Mouse (Mus musculus) urinary bladder, adult 2 months (tissue): ENCODE results near the gene Dnah17. TPM values are rescaled to one million over a fixed set of nuclear protein-coding genes. Genes with fewer than 3 reads are reported as not detected.

Source experiments
- DNase-seq: peaks from one replicate; pipeline ENCODE4 v3.0.0; 2022; ENCODE audit warnings: low spot score
- polyA plus RNA-seq: library from polyadenylated mRNA; depleted of rRNA; stranded (reverse); fragments of >200 nt; gene quantifications from 2 replicates; pipeline ENCODE4 v1.2.3, GENCODE M21; 2012; rRNA removed

The Dnah17 gene
- polyA plus RNA-seq, 1 experiment: 0.01 TPM

DNA sequence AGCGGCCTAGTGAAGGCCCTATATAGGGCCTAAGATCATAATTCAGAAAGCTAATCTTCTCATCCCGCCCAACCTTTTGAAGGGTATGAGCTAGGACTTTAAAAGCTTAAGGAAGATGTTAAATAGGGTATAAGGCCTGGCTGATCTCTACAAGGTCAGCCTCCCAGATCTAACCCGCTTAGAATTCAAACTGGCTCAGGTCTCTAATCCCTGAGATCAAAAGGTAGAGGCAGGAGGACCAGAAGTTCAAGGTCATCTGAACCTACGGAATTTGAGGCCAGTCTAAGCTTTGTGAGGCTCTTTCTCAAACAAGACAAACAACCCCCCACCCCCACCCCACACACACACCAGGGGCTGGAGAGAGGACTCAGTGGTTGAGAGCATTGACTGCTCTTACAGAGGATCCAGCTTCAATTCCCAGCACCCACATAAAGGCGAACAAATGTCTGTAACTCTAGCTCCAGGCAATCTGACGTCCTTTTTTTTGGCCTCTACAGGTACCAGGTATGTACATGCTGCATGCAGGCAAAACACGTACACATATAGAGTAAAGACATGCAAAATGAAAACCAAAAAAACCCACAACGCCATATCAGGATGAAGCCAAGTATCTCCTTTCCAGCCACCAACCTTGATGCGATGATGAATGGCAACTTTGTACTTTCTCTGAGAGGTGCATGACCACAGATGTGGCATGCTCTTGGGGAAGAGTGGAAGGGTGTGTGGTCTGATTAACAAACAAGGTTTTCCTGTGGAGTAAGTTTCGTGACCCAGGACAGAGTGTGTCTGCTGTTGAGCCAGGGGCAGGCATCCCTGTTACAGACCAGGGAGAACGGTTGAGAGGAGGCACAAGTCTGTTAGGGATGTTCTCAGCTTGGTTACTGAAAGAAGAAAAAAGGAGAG is 157.5 kb downstream of the Dnah17 start:
- DNase-seq: no peak

Other genes starting within 250 kb of the Dnah17 start
- 7.8 and 9.8 TPM in 2 replicates for gene Socs3, start 160.6 kb downstream of the Dnah17 start, polyA plus RNA-seq
- 24.6 and 31.2 TPM in 2 replicates for gene Pgs1, start 144.3 kb downstream of the Dnah17 start, polyA plus RNA-seq
- gene Cyth1, start 118.0 kb upstream of the Dnah17 start, polyA plus RNA-seq: 21.0 and 23.2 TPM in 2 replicates
- gene Usp36, start 159.6 kb upstream of the Dnah17 start, polyA plus RNA-seq: 17.7 and 20.9 TPM in 2 replicates
- gene Cep295nl, start 211.9 kb upstream of the Dnah17 start, polyA plus RNA-seq: 1.3 and 2.3 TPM in 2 replicates
- 600 and 646 TPM in 2 replicates for gene Timp2, start 225.1 kb upstream of the Dnah17 start, polyA plus RNA-seq